Mouse (Mus musculus) limb, embryonic 14.5 days (tissue): ENCODE measurements at regions not wholly inside any gene's neighbourhood (a gene's known extent, or its start where the extent isn't known, plus 50 kb on each side); places are given as distances from the start of the nearest gene placed in this dataset.

Source experiments
- ATAC-seq: fragments of 200-750 bp; cut with Nextera tagmentation; 2 replicates; pipeline ENCODE4 v1.8.0; 2017; ENCODE audit warnings: low read depth, moderate number of reproducible peaks, moderate TSS enrichment; ENCODE audit not compliant: low FRiP score
- DNase-seq: peaks from one replicate; pipeline ENCODE4 v3.0.0-alpha.2; 2015; ENCODE audit warnings: low spot score
- H3K27ac ChIP-seq: fragments of 300-500 bp; sonication (generic); replicated peaks from 2 replicates; pipeline ENCODE4 v1.5.1; 2014; ENCODE audit warnings: low read depth, mild to moderate bottlenecking, low read length, moderate library complexity, mixed read lengths
- H3K27me3 ChIP-seq: fragments of 300-500 bp; sonication (generic); 2 replicates; pipeline ENCODE4 v1.6.1; 2014; ENCODE audit warnings: low read length, mixed read lengths; ENCODE audit not compliant: control insufficient read depth, insufficient read depth
- H3K36me3 ChIP-seq: fragments of 300-500 bp; sonication (generic); 2 replicates; pipeline ENCODE4 v1.6.1; 2014; ENCODE audit warnings: mild to moderate bottlenecking, low read length, moderate library complexity, mixed read lengths; ENCODE audit not compliant: control insufficient read depth, insufficient read depth
- H3K4me1 ChIP-seq: fragments of 300-500 bp; sonication (generic); 2 replicates; pipeline ENCODE4 v1.6.1; 2014; ENCODE audit warnings: antibody characterized with exemption, low read length, mixed read lengths; ENCODE audit not compliant: control insufficient read depth, insufficient read depth
- H3K4me2 ChIP-seq: fragments of 300-500 bp; sonication (generic); replicated peaks from 2 replicates; pipeline ENCODE4 v1.6.1; 2014; ENCODE audit warnings: low read depth, mild to moderate bottlenecking, low read length, moderate library complexity; ENCODE audit not compliant: severe bottlenecking
- H3K4me3 ChIP-seq: fragments of 300-500 bp; sonication (generic); replicated peaks from 2 replicates; pipeline ENCODE4 v1.5.1; 2014; ENCODE audit warnings: low read length
- H3K9ac ChIP-seq: fragments of 300-500 bp; sonication (generic); 2 replicates; pipeline ENCODE4 v1.6.1; 2014; ENCODE audit warnings: mild to moderate bottlenecking, low read depth, low read length, moderate library complexity; ENCODE audit not compliant: severe bottlenecking
- H3K9me3 ChIP-seq: fragments of 300-500 bp; sonication (generic); 2 replicates; pipeline ENCODE4 v1.6.1; 2016; ENCODE audit warnings: low read length; ENCODE audit not compliant: control insufficient read depth
- POLR2A ChIP-seq: fragments of 200-500 bp; IDR thresholded peaks from 2 replicates; pipeline ENCODE4 v1.8.0; 2012; ENCODE audit warnings: inconsistent platforms, mild to moderate bottlenecking, moderate library complexity, borderline replicate concordance; ENCODE audit not compliant: insufficient read depth, insufficient read length; ENCODE audit errors: extremely low read depth
- WGBS: fragments of 180-500 bp; shearing (Covaris S2); extraction: QIAGEN DNeasy Blood & Tissue Kit; methylation state at CpG from one replicate; pipeline ENCODE4 v1.1.7; 2014; 5-methylcytosine and 5-hydroxymethylcytosine counted together

DNA sequence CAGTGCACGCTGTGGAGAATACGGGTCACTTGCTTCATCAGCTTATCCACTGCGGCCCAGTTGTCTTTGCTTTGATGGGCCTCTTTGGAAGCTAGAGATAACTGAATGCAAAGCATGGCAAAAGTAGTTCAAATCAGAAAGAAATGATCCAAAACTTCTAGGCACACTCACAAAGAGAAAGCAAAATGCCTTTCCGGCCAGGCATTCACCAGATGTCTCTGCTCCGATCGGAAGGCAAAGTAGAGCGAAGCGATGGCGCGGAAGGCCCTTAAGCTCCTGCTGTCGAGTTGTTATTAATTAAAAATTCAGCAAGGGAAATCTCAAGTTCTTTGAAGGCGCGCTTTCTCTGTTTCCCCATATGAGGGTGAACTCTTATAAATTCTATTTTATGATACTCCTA is 401.9 kb upstream of the Slc35b3 start:
- no peaks in the 10 kb centered on the region for H3K36me3 ChIP-seq
- no peak overlapping the region for H3K27ac ChIP-seq
- no peak overlapping the region for H3K9ac ChIP-seq
- H3K4me3 ChIP-seq, result no peak overlapping the region
- TF ChIP-seq POLR2A, result no peak
- H3K4me1 ChIP-seq, result no peaks in the 10 kb centered on the region
- DNase-seq, result no peak
- WGBS, result 59% methylated on average over 13 of the region's 13 CpGs
- no peak for ATAC-seq
- no peaks in the 10 kb centered on the region for H3K9me3 ChIP-seq
- no peak overlapping the region for H3K4me2 ChIP-seq
- no peaks in the 10 kb centered on the region for H3K27me3 ChIP-seq

DNA sequence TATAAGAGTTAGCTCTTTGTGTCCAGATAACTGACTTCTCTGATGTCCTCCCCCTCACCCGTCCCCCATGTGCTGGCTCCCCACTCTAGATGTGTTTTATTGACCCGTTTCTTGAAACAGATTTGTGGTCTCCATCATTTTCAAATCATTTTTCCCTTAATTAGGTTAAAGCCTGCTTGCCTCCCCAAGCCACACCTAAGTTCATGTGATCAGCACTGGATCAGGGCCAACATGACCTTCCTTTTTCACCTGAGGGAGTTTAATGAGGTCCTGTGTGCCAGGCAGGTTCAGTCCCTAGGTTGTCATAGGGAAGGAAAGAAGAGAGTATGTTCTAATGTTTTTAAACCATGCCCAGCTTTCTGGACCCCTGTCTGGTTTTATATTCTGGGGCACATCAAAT is 390.9 kb upstream of the Slc35b3 start:
- H3K4me1 ChIP-seq, result no peaks in the 10 kb centered on the region
- no peak for TF ChIP-seq POLR2A
- no peak overlapping the region for H3K4me3 ChIP-seq
- no peak for ATAC-seq
- H3K4me2 ChIP-seq, result no peak overlapping the region
- no peaks in the 10 kb centered on the region for H3K27me3 ChIP-seq
- no peaks in the 10 kb centered on the region for H3K9me3 ChIP-seq
- H3K9ac ChIP-seq, result no peak overlapping the region
- no peaks in the 10 kb centered on the region for H3K36me3 ChIP-seq
- WGBS, result 52% methylated on average over 2 of the region's 2 CpGs
- no peak overlapping the region for H3K27ac ChIP-seq
- no peak for DNase-seq

DNA sequence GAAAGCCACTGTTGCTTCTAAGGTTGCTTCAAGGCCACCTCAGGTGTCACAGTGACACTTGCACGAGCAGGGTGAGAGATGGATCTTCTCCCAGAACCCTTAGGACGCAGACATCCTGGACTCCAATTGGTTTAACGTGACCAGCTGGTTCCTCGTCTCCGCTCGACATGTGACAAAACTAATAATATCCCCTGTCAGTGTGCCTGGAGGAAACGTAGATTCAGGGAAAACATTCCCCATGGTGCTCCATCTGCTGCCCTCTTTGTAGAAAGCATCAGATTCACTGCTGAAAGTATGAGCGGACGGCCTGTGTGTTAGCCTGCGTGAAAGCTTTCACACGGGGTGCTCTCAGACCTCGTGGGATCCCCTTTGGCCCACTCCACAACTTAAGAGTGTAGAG is 390.0 kb upstream of the Slc35b3 start:
- no peaks in the 10 kb centered on the region for H3K27me3 ChIP-seq
- H3K27ac ChIP-seq, result no peak overlapping the region
- no peak overlapping the region for H3K4me3 ChIP-seq
- no peaks in the 10 kb centered on the region for H3K36me3 ChIP-seq
- no peak for TF ChIP-seq POLR2A
- H3K9ac ChIP-seq, result no peak overlapping the region
- no peak overlapping the region for H3K4me2 ChIP-seq
- 60% methylated on average over 12 of the region's 12 CpGs for WGBS
- no peaks in the 10 kb centered on the region for H3K9me3 ChIP-seq
- H3K4me1 ChIP-seq, result no peaks in the 10 kb centered on the region
- ATAC-seq (no peak), DNase-seq (no peak)

DNA sequence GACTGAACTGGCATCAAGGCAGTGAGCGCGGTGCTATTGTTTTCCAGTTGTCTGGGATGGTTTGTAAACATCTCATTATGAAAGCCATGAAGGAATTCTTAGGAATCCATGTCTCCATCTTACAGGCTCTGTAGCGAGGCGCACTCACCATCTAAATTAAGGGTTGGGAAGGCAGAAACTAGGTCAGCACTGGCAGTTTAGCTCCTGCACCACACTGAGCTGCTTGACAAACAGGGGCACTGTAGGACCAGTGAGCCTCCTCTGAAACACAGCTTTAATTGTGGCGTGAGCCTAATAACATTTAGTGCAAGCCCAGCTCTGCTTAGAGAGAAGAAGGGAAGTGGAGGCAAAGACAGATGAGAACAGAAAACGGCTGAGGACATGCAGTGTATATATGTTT is 387.1 kb upstream of the Slc35b3 start:
- no peaks in the 10 kb centered on the region for H3K36me3 ChIP-seq
- H3K4me3 ChIP-seq, result no peak overlapping the region
- 78% methylated on average over 6 of the region's 6 CpGs for WGBS
- TF ChIP-seq POLR2A, result no peak
- ATAC-seq, result no peak
- no peaks in the 10 kb centered on the region for H3K4me1 ChIP-seq
- no peaks in the 10 kb centered on the region for H3K9me3 ChIP-seq
- H3K27ac ChIP-seq, result no peak overlapping the region
- no peaks in the 10 kb centered on the region for H3K27me3 ChIP-seq
- no peak overlapping the region for H3K4me2 ChIP-seq
- no peak overlapping the region for H3K9ac ChIP-seq
- DNase-seq, result no peak

DNA sequence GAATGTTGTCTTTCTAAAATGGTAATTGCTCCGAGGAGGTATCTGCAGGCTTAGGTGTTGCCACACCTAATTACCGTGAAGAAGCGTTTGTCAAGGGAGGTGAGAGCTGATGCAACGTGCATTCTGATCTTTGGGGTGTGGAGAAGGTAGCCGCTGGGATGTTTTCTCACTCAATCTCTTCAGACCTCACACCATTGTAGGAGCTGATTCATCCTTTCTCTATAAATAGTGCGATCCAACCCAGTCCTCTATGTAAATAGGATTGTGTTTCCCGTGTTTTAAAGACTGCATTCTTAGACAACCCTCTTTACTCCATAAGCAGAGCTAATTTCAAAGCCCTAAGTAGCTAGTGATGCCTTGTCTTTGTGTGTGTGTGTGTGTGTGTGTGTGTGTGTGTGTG is 374.2 kb upstream of the Slc35b3 start:
- TF ChIP-seq POLR2A, result no peak
- Histone ChIP-seq H3K4me1 (no peaks in the 10 kb centered on the region), H3K4me3 (no peak overlapping the region), H3K4me2 (no peak overlapping the region), H3K9ac (no peak overlapping the region), H3K9me3 (no peaks in the 10 kb centered on the region), H3K27ac (no peak overlapping the region), H3K27me3 (no peaks in the 10 kb centered on the region), H3K36me3 (no peaks in the 10 kb centered on the region)
- ATAC-seq (no peak), DNase-seq (no peak)
- WGBS, result 57% methylated on average over 7 of the region's 7 CpGs

DNA sequence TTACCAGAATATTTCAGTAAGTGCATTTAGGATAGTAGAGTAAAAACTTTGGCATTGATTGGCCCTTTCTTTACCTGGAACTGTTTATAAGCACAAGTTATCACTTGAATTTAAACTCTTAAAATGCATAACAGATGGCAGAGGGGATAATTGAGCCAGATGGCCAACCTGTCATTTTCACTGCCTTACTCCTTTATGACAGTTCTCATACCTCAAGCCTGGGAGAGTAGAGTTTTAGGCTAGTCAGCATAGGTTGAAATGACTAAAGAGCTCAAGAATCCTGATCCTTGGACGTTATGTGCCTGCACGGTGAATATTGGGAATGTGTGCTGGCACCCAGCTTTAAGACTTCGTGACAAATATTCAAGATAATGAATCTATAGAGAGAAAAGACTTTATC is 369.1 kb upstream of the Slc35b3 start:
- TF ChIP-seq POLR2A, result no peak
- H3K27me3 ChIP-seq, result no peaks in the 10 kb centered on the region
- 60% methylated on average over 3 of the region's 3 CpGs for WGBS
- no peak overlapping the region for H3K4me2 ChIP-seq
- DNase-seq, result no peak
- H3K4me1 ChIP-seq, result no peaks in the 10 kb centered on the region
- no peaks in the 10 kb centered on the region for H3K9me3 ChIP-seq
- no peak overlapping the region for H3K4me3 ChIP-seq
- H3K36me3 ChIP-seq, result no peaks in the 10 kb centered on the region
- H3K27ac ChIP-seq, result no peak overlapping the region
- H3K9ac ChIP-seq, result no peak overlapping the region
- no peak for ATAC-seq
